Mouse (Mus musculus) megakaryocyte, embryonic 14.5 days (primary cell): ENCODE results near the gene Sntb2.

Experiments used
- FLI1 ChIP-seq: IDR thresholded peaks from 2 replicates; pipeline ENCODE4 v1.6.1; 2012; ENCODE audit warnings: low read length, inconsistent platforms, mixed read lengths
- GATA1 ChIP-seq: IDR thresholded peaks from 3 replicates; pipeline ENCODE4 v1.6.1; 2012; ENCODE audit warnings: mixed read lengths, low read length, inconsistent platforms, borderline replicate concordance

GRCm38 (mm10) chr8:106929921-106930320, 5.6 kb upstream of the Sntb2 start:
- TF ChIP-seq GATA1: no peak
- no peak for TF ChIP-seq FLI1
